Mouse (Mus musculus): ENCODE data around the gene Xbp1. TPM values are rescaled to one million over a fixed set of nuclear protein-coding genes. Genes with fewer than 3 reads are reported as not detected.
"Not testable (repeated sequence)": the region's sequence is repeated elsewhere in the genome, so short reads cannot be mapped to it uniquely, and the experiment has no call there.

Gene Xbp1
- polyA plus RNA-seq, 1 experiment, result 60.8 TPM

DNA sequence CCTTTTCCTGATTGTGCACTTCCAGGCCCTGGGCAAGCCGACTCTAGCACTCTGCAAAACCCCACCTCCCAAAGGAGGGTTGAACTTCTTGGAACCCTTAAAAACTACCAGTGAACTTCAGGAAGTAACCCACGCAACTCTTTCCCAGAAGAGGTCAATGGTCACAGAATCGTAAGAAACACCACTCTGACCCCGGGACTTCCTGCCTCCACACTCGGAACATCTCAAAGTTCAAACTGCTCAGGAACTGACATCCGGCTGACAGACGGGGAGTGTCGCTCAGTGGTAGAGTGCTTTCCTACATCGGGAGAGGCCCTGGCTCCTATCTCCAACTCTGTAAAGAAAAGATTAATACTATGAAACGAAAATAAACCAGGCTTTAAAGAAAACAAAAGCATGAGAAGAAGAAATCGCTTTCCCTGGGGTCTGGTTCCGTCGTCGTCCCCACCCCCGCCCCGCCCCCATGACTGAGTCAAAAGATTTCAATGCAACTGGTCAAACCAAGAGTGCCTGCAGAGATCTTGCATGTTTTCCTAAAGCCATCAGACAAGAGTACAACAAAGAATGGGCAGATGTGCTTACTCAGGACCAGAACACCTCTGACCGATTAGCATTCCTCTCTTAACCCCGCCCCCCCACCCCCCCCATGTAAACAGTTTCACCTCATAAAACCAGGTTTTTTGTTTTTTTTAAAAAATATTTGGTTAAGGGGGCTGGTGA is 14.4 kb upstream of the Xbp1 start:
- DNase-seq (ENCODE audit: low read depth), result peak; percentile 15
- TF ChIP-seq CTCF (IDR thresholded peaks at IDR 0.05; ENCODE audit: borderline replicate concordance, extremely low read depth, insufficient read depth, insufficient read length) (no peak), POLR2A (IDR thresholded peaks at IDR 0.05; ENCODE audit: borderline replicate concordance, extremely low read depth, insufficient read depth, insufficient read length, poor library complexity, severe bottlenecking) (no peak)

GRCm38 (mm10) chr11:5509215-5510098 is 11.0 kb upstream of the Xbp1 start:
- no peak for DNase-seq (ENCODE audit: low read depth)
- TF ChIP-seq CTCF (IDR thresholded peaks at IDR 0.05; ENCODE audit: borderline replicate concordance, extremely low read depth, insufficient read depth, insufficient read length) (no peak), POLR2A (IDR thresholded peaks at IDR 0.05; ENCODE audit: borderline replicate concordance, extremely low read depth, insufficient read depth, insufficient read length, poor library complexity, severe bottlenecking) (no peak)

DNA sequence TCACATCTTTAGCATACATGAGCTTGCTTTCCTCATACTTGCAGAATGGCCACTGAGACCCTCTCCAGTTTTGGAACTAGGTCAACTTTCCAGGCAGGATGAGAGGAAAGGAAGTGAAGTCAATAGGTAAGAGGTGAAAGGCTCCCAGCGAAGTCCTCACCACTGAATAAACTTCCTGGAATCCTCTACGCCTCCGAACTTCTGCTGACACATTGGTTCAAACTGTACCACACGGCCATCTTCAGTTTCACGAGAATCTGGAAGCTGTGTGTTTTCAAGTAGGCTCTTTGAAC is 10.4 kb upstream of the Xbp1 start:
- no peak for DNase-seq (ENCODE audit: low read depth)
- TF ChIP-seq CTCF (IDR thresholded peaks at IDR 0.05; ENCODE audit: borderline replicate concordance, extremely low read depth, insufficient read depth, insufficient read length) (no peak), POLR2A (IDR thresholded peaks at IDR 0.05; ENCODE audit: borderline replicate concordance, extremely low read depth, insufficient read depth, insufficient read length, poor library complexity, severe bottlenecking) (no peak)

DNA sequence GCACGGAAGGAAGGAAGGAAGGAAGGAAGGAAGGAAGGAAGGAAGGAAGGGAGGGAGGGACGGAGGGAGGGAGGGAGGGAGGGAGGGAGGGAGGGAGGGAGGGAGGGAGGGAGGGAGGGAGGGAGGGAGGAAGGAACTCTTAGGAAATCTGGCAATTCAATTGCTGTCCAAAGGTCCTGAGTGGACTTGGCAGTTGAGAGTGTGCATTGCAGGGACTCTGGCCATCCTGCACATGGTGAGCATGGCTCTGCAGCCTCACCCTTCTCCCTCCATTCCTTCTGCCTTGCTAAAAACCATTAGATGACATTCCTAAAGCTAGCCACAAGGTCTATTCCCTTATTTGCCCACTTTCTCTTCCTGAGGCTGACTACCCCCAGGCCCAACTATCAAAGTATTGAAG is 9.8 kb upstream of the Xbp1 start:
- not testable (repeated sequence) for DNase-seq (ENCODE audit: low read depth)

DNA sequence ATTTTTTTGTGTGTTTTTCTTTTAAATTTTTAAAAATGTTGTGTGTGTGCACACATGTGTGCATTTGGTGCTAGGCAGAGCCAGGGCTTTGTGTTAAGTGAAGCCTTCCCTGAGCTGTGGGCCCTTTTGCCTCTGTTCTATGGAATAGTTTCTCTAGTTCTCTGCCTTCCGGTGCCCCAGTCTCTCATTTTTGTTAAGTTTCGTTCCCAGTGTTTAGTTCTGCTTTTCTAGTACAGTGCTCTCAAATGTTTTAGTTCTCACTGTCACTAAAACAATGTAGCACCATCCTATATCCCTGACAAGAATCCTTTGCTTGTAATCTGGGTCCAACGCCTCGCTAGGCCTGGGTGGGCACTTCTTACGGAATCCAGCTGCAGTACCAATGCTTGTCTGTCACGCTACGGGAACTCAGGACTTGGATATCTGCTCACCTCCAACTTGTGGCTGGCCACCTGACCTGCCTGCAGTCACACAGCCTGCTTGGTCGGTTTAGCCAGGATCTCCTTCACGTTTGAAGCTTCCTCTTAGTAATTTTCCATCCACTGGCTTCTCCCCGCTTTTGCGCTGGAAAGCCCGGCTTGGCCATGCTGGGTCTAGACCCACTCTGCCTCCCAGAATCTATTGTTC is 8.2 kb upstream of the Xbp1 start:
- DNase-seq (ENCODE audit: low read depth), result no peak
- TF ChIP-seq CTCF (IDR thresholded peaks at IDR 0.05; ENCODE audit: borderline replicate concordance, extremely low read depth, insufficient read depth, insufficient read length) (no peak), POLR2A (IDR thresholded peaks at IDR 0.05; ENCODE audit: borderline replicate concordance, extremely low read depth, insufficient read depth, insufficient read length, poor library complexity, severe bottlenecking) (no peak)

DNA sequence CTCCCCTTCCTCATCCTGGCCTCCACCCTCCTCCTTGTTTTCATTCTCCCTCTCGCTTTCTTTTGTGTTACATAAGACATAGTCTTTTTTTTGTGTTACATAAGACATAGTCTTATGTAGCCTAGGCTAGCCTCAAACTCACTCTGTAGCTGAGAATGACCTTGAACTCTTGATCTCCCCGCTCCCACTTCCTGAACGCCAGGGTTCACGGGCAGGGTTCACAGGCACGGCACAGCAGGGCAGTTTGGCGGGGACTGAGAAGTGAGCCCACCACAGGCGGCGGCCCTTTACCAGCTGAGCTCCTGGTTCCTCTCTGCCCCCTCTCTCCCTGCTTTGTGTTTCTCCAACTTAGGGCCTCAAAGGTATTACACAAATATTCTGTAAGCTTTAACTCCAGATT is 7.5 kb upstream of the Xbp1 start:
- TF ChIP-seq POLR2A (IDR thresholded peaks at IDR 0.05; ENCODE audit: borderline replicate concordance, extremely low read depth, insufficient read depth, insufficient read length, poor library complexity, severe bottlenecking), result no peak
- no peak for TF ChIP-seq CTCF (IDR thresholded peaks at IDR 0.05; ENCODE audit: borderline replicate concordance, extremely low read depth, insufficient read depth, insufficient read length)
- no peak for DNase-seq (ENCODE audit: low read depth)

- DNase-seq (ENCODE audit: low read depth), result no peak
- TF ChIP-seq POLR2A (IDR thresholded peaks at IDR 0.05; ENCODE audit: borderline replicate concordance, extremely low read depth, insufficient read depth, insufficient read length, poor library complexity, severe bottlenecking) (no peak), CTCF (IDR thresholded peaks at IDR 0.05; ENCODE audit: borderline replicate concordance, extremely low read depth, insufficient read depth, insufficient read length) (no peak)
Measured at GRCm38 (mm10) chr11:5514091-5514490, 6.4 kb upstream of the Xbp1 start.

DNA sequence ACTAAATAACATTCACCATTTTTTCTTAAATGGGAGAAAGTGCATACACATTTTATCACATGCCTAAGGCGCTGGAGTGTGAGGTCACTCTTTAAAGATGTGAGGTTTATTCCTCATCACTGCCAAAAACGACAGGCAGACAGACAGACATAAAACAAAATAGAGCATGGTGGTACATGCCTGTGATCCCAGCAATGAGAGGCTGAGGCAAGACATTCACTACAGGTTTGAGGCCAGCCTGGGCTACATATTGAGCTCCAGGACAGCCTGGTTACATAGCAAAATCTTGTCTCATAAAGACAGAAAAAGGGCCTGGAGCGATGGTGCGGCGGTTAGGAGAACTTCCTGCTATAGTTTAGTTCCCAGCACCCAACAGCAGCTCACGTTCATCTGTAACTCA is 5.3 kb upstream of the Xbp1 start:
- no peak for TF ChIP-seq CTCF (IDR thresholded peaks at IDR 0.05; ENCODE audit: borderline replicate concordance, extremely low read depth, insufficient read depth, insufficient read length)
- TF ChIP-seq POLR2A (IDR thresholded peaks at IDR 0.05; ENCODE audit: borderline replicate concordance, extremely low read depth, insufficient read depth, insufficient read length, poor library complexity, severe bottlenecking), result no peak
- DNase-seq (ENCODE audit: low read depth), result no peak

DNA sequence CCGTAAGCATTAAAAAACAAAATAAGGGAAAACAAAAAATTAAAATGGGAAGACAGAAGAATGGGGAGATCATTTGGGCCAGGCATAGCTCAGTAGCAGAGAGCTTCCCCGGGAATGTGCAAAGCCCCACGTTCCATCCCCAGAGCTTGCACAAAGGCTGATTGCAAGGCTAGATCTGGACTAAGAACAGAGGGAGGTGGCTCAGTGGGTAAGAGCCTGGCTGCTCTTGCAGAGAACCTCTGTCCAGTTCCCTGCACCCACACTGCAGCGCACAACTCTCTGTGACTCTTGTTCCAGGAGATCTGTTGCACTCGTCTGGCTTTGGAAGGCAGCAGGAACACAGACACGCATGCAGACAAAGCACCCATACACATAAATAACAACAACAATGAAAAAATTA is 4.8 kb upstream of the Xbp1 start:
- DNase-seq (ENCODE audit: low read depth), result no peak
- no peak for TF ChIP-seq CTCF (IDR thresholded peaks at IDR 0.05; ENCODE audit: borderline replicate concordance, extremely low read depth, insufficient read depth, insufficient read length)
- TF ChIP-seq POLR2A (IDR thresholded peaks at IDR 0.05; ENCODE audit: borderline replicate concordance, extremely low read depth, insufficient read depth, insufficient read length, poor library complexity, severe bottlenecking), result no peak

DNA sequence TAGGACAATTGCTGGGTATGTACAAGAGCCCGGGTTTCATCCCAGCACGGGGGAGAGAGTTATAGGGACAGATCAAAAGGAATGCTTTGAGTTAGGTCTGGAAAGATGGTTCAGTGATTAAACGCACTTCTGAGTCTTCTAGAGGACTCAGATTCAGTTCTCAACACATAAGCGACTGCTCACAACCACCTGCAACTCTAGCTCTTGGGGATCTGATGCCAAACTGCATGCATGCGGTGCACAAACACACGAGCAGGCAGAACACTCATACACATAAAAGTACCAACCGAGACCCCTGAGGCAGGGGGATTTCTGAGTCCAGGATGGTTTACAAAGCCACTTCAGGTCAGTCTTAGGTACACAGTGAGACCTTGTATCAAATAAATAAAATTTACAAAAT is 4.3 kb upstream of the Xbp1 start:
- TF ChIP-seq POLR2A (IDR thresholded peaks at IDR 0.05; ENCODE audit: borderline replicate concordance, extremely low read depth, insufficient read depth, insufficient read length, poor library complexity, severe bottlenecking) (no peak), CTCF (IDR thresholded peaks at IDR 0.05; ENCODE audit: borderline replicate concordance, extremely low read depth, insufficient read depth, insufficient read length) (no peak)
- no peak for DNase-seq (ENCODE audit: low read depth)

DNA sequence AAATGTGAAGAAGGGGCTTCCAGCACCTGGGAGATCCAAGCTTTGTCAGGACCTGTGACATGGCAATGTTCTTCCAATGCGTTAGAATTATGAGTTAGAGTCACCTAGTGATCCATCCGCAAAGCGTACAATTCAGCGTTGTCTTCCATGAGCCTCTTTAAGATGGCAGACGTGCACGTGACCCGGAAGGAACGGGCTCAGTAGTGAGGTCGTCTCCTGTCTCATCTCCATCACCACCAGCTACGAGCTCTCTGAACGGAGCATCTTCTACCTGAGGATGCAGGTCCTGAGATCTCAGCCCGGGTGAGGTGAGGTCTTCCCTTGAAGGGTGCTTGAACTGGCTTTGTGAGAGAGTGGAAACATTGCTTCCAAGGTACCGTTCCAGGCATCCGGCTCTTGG is 3.8 kb upstream of the Xbp1 start:
- no peak for DNase-seq (ENCODE audit: low read depth)
- no peak for TF ChIP-seq POLR2A (IDR thresholded peaks at IDR 0.05; ENCODE audit: borderline replicate concordance, extremely low read depth, insufficient read depth, insufficient read length, poor library complexity, severe bottlenecking)

DNA sequence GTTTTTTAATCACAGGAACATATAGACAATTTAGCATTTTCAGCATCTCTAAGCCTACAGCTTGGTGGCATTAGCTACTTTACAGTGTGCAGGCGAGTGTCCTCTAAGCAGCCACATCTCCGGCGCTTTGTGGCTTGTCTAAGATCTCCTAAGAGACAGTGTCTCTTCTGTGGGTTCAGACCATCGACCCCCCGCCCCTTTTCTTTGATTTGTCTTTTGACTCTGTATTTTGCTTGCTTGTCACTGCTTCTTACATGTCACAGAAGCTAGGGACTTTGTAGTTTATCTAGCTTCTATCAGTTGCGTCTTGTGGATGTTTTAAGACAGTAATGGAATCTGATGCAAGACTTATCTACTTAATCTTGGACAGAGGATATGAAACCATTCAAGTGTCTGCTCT is 3.1 kb upstream of the Xbp1 start:
- no peak for DNase-seq (ENCODE audit: low read depth)
- TF ChIP-seq POLR2A (IDR thresholded peaks at IDR 0.05; ENCODE audit: borderline replicate concordance, extremely low read depth, insufficient read depth, insufficient read length, poor library complexity, severe bottlenecking), result no peak
- no peak for TF ChIP-seq CTCF (IDR thresholded peaks at IDR 0.05; ENCODE audit: borderline replicate concordance, extremely low read depth, insufficient read depth, insufficient read length)
